Mouse (Mus musculus): ENCODE measurements at regions not wholly inside any gene's neighbourhood (a gene's known extent, or its start where the extent isn't known, plus 50 kb on each side); places are given as distances from the start of the nearest gene placed in this dataset.

GRCm38 (mm10) chr9:118255200-118255733 is 105.3 kb upstream of the Cmc1 start:
- TF ChIP-seq REST (IDR thresholded peaks at IDR 0.05; ENCODE audit: insufficient read depth, insufficient read length) (no peak), TCF3 (IDR thresholded peaks at IDR 0.05; ENCODE audit: insufficient read length, low read depth) (no peak), SRF (IDR thresholded peaks at IDR 0.05; ENCODE audit: control insufficient read depth, insufficient read length, low read depth) (no peak), E2F4 (IDR thresholded peaks at IDR 0.05; ENCODE audit: insufficient read depth) (no peak), POLR2A (IDR thresholded peaks at IDR 0.05; ENCODE audit: insufficient read length, low read depth) (no peak), USF1 (IDR thresholded peaks at IDR 0.05; ENCODE audit: low read depth) (no peak), TCF12 (IDR thresholded peaks at IDR 0.05; ENCODE audit: insufficient read depth, poor library complexity, severe bottlenecking) (no peak), MYOG (IDR thresholded peaks at IDR 0.05; ENCODE audit: control insufficient read depth in 1 of 3, insufficient read depth in 1 of 3, insufficient read length in 2 of 3, low read depth in 2 of 3) (no peak), MAX (IDR thresholded peaks at IDR 0.05; ENCODE audit: low read depth) (no peak), MYOD1 (IDR thresholded peaks at IDR 0.05; ENCODE audit: control insufficient read depth in 1 of 3, insufficient read length in 2 of 3, low read depth in 2 of 3) (no peak), POLR2AphosphoS2 (IDR thresholded peaks at IDR 0.05; ENCODE audit: insufficient read length, low read depth) (no peak), CEBPB (IDR thresholded peaks at IDR 0.05; ENCODE audit: insufficient read depth, poor library complexity, severe bottlenecking) (no peak)
- no peaks in the 10 kb centered on the region for H3K79me2 ChIP-seq (ENCODE audit: control insufficient read depth, insufficient read depth)

GRCm38 (mm10) chr9:118255751-118256266 is 105.8 kb upstream of the Cmc1 start:
- TF ChIP-seq MYOG (IDR thresholded peaks at IDR 0.05; ENCODE audit: control insufficient read depth in 1 of 3, insufficient read depth in 1 of 3, insufficient read length in 2 of 3, low read depth in 2 of 3) = no peak
- no peak for TF ChIP-seq CEBPB (IDR thresholded peaks at IDR 0.05; ENCODE audit: insufficient read depth, poor library complexity, severe bottlenecking)
- no peak overlapping the region for H3K4me2 ChIP-seq (ENCODE audit: low read depth)
- no peaks in the 10 kb centered on the region for H3K79me2 ChIP-seq (ENCODE audit: control insufficient read depth, insufficient read depth)
- no peaks in the 10 kb centered on the region for H3K36me3 ChIP-seq (ENCODE audit: control insufficient read depth, insufficient read depth)
- no peak overlapping the region for H3K4me3 ChIP-seq
- H3K27me3 ChIP-seq (ENCODE audit: control insufficient read depth, insufficient read depth, insufficient read length) = peaks cover 9% of the 10 kb centered on the region
- H3ac ChIP-seq (ENCODE audit: control insufficient read depth, insufficient read length) = no peak overlapping the region

More at GRCm38 (mm10) chr9:118255200-118255733, 105.3 kb upstream of the Cmc1 start:
- Histone ChIP-seq H3K4me3 (no peak overlapping the region), H3ac (ENCODE audit: control insufficient read depth, insufficient read length) (no peak overlapping the region), H3K4me2 (ENCODE audit: low read depth) (no peak overlapping the region), H3K36me3 (ENCODE audit: control insufficient read depth, insufficient read depth) (no peaks in the 10 kb centered on the region), H3K27me3 (ENCODE audit: control insufficient read depth, insufficient read depth, insufficient read length) (peaks cover 9% of the 10 kb centered on the region)

- TF ChIP-seq REST (IDR thresholded peaks at IDR 0.05; ENCODE audit: insufficient read depth, insufficient read length) = no peak
- no peak for TF ChIP-seq MAX (IDR thresholded peaks at IDR 0.05; ENCODE audit: low read depth)
- TF ChIP-seq POLR2A (IDR thresholded peaks at IDR 0.05; ENCODE audit: insufficient read length, low read depth) = no peak
- no peak for TF ChIP-seq POLR2AphosphoS2 (IDR thresholded peaks at IDR 0.05; ENCODE audit: insufficient read length, low read depth)
- no peak for TF ChIP-seq CEBPB (IDR thresholded peaks at IDR 0.05; ENCODE audit: insufficient read depth, poor library complexity, severe bottlenecking)
- TF ChIP-seq E2F4 (IDR thresholded peaks at IDR 0.05; ENCODE audit: insufficient read depth) = no peak
- TF ChIP-seq USF1 (IDR thresholded peaks at IDR 0.05; ENCODE audit: low read depth) = no peak
- no peak for TF ChIP-seq MYOG (IDR thresholded peaks at IDR 0.05; ENCODE audit: control insufficient read depth in 1 of 3, insufficient read depth in 1 of 3, insufficient read length in 2 of 3, low read depth in 2 of 3)
- TF ChIP-seq TCF12 (IDR thresholded peaks at IDR 0.05; ENCODE audit: insufficient read depth, poor library complexity, severe bottlenecking) = no peak
- no peak for TF ChIP-seq TCF3 (IDR thresholded peaks at IDR 0.05; ENCODE audit: insufficient read length, low read depth)
- no peak for TF ChIP-seq SRF (IDR thresholded peaks at IDR 0.05; ENCODE audit: control insufficient read depth, insufficient read length, low read depth)
- no peak for TF ChIP-seq MYOD1 (IDR thresholded peaks at IDR 0.05; ENCODE audit: control insufficient read depth in 1 of 3, insufficient read length in 2 of 3, low read depth in 2 of 3)
- H3K4me3 ChIP-seq = no peak overlapping the region
- H3K79me2 ChIP-seq (ENCODE audit: control insufficient read depth, insufficient read depth) = no peaks in the 10 kb centered on the region
- peaks cover 4% of the 10 kb centered on the region for H3K27me3 ChIP-seq (ENCODE audit: control insufficient read depth, insufficient read depth, insufficient read length)
- H3K4me2 ChIP-seq (ENCODE audit: low read depth) = no peak overlapping the region
- no peaks in the 10 kb centered on the region for H3K36me3 ChIP-seq (ENCODE audit: control insufficient read depth, insufficient read depth)
- no peak overlapping the region for H3ac ChIP-seq (ENCODE audit: control insufficient read depth, insufficient read length)
Measured at GRCm38 (mm10) chr9:118266298-118266697, 116.3 kb upstream of the Cmc1 start.

GRCm38 (mm10) chr9:118271681-118272080 is 121.7 kb upstream of the Cmc1 start:
- H3K4me2 ChIP-seq (ENCODE audit: low read depth) = no peak overlapping the region

More at GRCm38 (mm10) chr9:118271681-118272080, 121.7 kb upstream of the Cmc1 start:
- Histone ChIP-seq H3K4me3 (no peak overlapping the region), H3K36me3 (ENCODE audit: control insufficient read depth, insufficient read depth) (no peaks in the 10 kb centered on the region), H3ac (ENCODE audit: control insufficient read depth, insufficient read length) (no peak overlapping the region), H3K79me2 (ENCODE audit: control insufficient read depth, insufficient read depth) (no peaks in the 10 kb centered on the region), H3K27me3 (ENCODE audit: control insufficient read depth, insufficient read depth, insufficient read length) (peaks cover 4% of the 10 kb centered on the region)
- TF ChIP-seq TCF12 (IDR thresholded peaks at IDR 0.05; ENCODE audit: insufficient read depth, poor library complexity, severe bottlenecking) = no peak
- TF ChIP-seq USF1 (IDR thresholded peaks at IDR 0.05; ENCODE audit: low read depth) = no peak
- TF ChIP-seq MYOD1 (IDR thresholded peaks at IDR 0.05; ENCODE audit: control insufficient read depth in 1 of 3, insufficient read length in 2 of 3, low read depth in 2 of 3) = no peak
- no peak for TF ChIP-seq SRF (IDR thresholded peaks at IDR 0.05; ENCODE audit: control insufficient read depth, insufficient read length, low read depth)
- TF ChIP-seq CEBPB (IDR thresholded peaks at IDR 0.05; ENCODE audit: insufficient read depth, poor library complexity, severe bottlenecking) = no peak
- TF ChIP-seq MAX (IDR thresholded peaks at IDR 0.05; ENCODE audit: low read depth) = no peak
- no peak for TF ChIP-seq REST (IDR thresholded peaks at IDR 0.05; ENCODE audit: insufficient read depth, insufficient read length)
- no peak for TF ChIP-seq MYOG (IDR thresholded peaks at IDR 0.05; ENCODE audit: control insufficient read depth in 1 of 3, insufficient read depth in 1 of 3, insufficient read length in 2 of 3, low read depth in 2 of 3)
- no peak for TF ChIP-seq TCF3 (IDR thresholded peaks at IDR 0.05; ENCODE audit: insufficient read length, low read depth)
- TF ChIP-seq POLR2AphosphoS2 (IDR thresholded peaks at IDR 0.05; ENCODE audit: insufficient read length, low read depth) = no peak
- no peak for TF ChIP-seq E2F4 (IDR thresholded peaks at IDR 0.05; ENCODE audit: insufficient read depth)
- TF ChIP-seq POLR2A (IDR thresholded peaks at IDR 0.05; ENCODE audit: insufficient read length, low read depth) = no peak

Data from myocyte (in vitro differentiated cells).